Mouse (Mus musculus) heart, adult 2 months (tissue): ENCODE measurements at regions not wholly inside any gene's neighbourhood (a gene's known extent, or its start where the extent isn't known, plus 50 kb on each side); places are given as distances from the start of the nearest gene placed in this dataset.

ENCODE experiments used
- CTCF ChIP-seq: fragments of 200-600 bp; IDR thresholded peaks from 2 replicates; pipeline ENCODE4 v1.8.1; 2022; ENCODE audit warnings: antibody characterized with exemption, mild to moderate bottlenecking, moderate library complexity
- EP300 ChIP-seq: fragments of 200-500 bp; IDR thresholded peaks from 2 replicates; pipeline ENCODE4 v1.6.1; 2011; ENCODE audit warnings: low read depth, low read length, control low read depth; ENCODE audit not compliant: insufficient read depth
- POLR2A ChIP-seq: fragments of 200-500 bp; IDR thresholded peaks from 2 replicates; pipeline ENCODE4 v1.6.1; 2011; ENCODE audit warnings: mild to moderate bottlenecking, low read depth, low read length, control low read depth; ENCODE audit not compliant: insufficient read depth

DNA sequence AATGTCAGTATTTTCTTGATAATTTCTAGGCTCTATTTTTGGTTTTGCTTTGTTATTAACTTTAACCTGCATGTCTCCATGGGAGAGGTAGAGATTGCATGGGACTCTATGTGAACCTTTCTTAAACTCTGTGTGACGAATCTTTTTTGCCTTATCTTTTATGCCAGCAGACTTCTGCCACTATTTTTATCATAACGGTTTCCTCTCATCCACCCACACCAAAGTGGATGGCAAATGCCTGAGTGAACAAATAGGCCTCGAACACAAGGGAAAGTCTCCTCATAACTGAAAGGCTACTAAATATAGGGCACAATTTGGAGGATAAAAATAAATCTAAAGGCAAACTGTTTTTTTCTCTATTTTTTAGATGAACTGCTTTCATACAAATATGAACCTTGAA lies 343.3 kb upstream of the Ctso start:
- TF ChIP-seq POLR2A (no peak), CTCF (no peak), EP300 (no peak)
